Mouse (Mus musculus) neural tube, embryonic 13.5 days (tissue): ENCODE measurements around the gene Dusp5. TPM values are rescaled to one million over a fixed set of nuclear protein-coding genes. Genes with fewer than 3 reads are reported as not detected.
"Not testable (repeated sequence)": the region's sequence is repeated elsewhere in the genome, so short reads cannot be mapped to it uniquely, and the experiment has no call there.

Experiments
- ATAC-seq: fragments of 200-750 bp; cut with Nextera tagmentation; 2 replicates; pipeline ENCODE4 v1.8.0; 2017; ENCODE audit warnings: low read depth, mild to moderate bottlenecking, moderate TSS enrichment, moderate library complexity
- H3K27ac ChIP-seq: fragments of 300-500 bp; sonication (generic); replicated peaks from 2 replicates; pipeline ENCODE4 v1.5.1; 2015; ENCODE audit warnings: moderate library complexity, mild to moderate bottlenecking, inconsistent platforms
- H3K27me3 ChIP-seq: fragments of 300-500 bp; sonication (generic); 2 replicates; pipeline ENCODE4 v1.6.1; 2015; ENCODE audit warnings: mild to moderate bottlenecking, inconsistent platforms
- H3K36me3 ChIP-seq: fragments of 300-500 bp; sonication (generic); 2 replicates; pipeline ENCODE4 v1.6.1; 2015; ENCODE audit warnings: mild to moderate bottlenecking, inconsistent platforms
- H3K4me1 ChIP-seq: fragments of 300-500 bp; sonication (generic); replicated peaks from 2 replicates; pipeline ENCODE4 v1.6.1; 2015; ENCODE audit warnings: inconsistent platforms
- H3K4me2 ChIP-seq: fragments of 300-500 bp; sonication (generic); 2 replicates; pipeline ENCODE4 v1.6.1; 2015; ENCODE audit warnings: inconsistent platforms, mild to moderate bottlenecking, moderate library complexity
- H3K4me3 ChIP-seq: fragments of 300-500 bp; sonication (generic); 2 replicates; pipeline ENCODE4 v1.5.1; 2015; ENCODE audit warnings: mild to moderate bottlenecking, inconsistent platforms
- H3K9ac ChIP-seq: fragments of 300-500 bp; sonication (generic); 2 replicates; pipeline ENCODE4 v1.6.1; 2015; ENCODE audit warnings: moderate library complexity, mild to moderate bottlenecking, inconsistent platforms
- H3K9me3 ChIP-seq: fragments of 300-500 bp; sonication (generic); 2 replicates; pipeline ENCODE4 v1.6.1; 2016; ENCODE audit warnings: inconsistent platforms
- WGBS: fragments of 180-500 bp; shearing (Covaris S2); methylation state at CpG from one replicate; pipeline ENCODE4 v1.1.7; 2015; 5-methylcytosine and 5-hydroxymethylcytosine counted together
- polyA plus RNA-seq: library from polyadenylated mRNA; unstranded; fragments of >200 nt; fragmentation: Nextera tagmentation; extraction: Ambion mirVana; gene quantifications from 2 replicates; pipeline ENCODE4 v1.2.1, GENCODE M21; 2015

The Dusp5 gene
- polyA plus RNA-seq, 1 experiment from 2014 or later = 2.7 TPM

DNA sequence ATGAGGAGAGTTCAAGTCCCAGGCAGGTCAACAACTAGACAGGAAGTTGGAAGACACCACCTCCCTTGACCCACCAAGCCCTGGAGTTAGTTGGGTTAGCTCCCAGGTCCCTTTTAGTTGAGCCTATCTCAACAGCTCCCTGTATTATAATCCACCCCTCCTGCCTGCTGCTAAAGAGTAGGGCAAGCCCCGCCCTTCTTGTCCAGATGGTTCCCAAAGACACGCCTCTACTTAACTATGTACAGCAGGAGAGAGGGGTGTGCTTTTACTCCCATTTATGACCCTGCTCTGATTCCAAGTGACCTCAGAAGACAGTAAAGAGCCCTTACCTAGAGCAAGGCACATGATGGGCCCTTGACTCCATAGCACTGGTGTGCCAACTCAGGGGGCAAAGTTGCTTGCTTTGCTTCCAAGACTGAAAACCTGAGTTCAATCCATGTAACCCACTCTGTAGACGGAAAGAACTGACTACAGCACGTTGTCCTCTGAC lies 29.4 kb upstream of the Dusp5 start:
- no peak overlapping the region for H3K9ac ChIP-seq
- H3K27ac ChIP-seq = no peak overlapping the region
- no peaks in the 10 kb centered on the region for H3K36me3 ChIP-seq
- no peaks in the 10 kb centered on the region for H3K9me3 ChIP-seq
- no peak overlapping the region for H3K4me3 ChIP-seq
- H3K4me1 ChIP-seq = peaks cover 7% of the 10 kb centered on the region
- no peak overlapping the region for H3K4me2 ChIP-seq
- 85% methylated on average over 4 of the region's 4 CpGs for WGBS
- no peak for ATAC-seq
- no peaks in the 10 kb centered on the region for H3K27me3 ChIP-seq

DNA sequence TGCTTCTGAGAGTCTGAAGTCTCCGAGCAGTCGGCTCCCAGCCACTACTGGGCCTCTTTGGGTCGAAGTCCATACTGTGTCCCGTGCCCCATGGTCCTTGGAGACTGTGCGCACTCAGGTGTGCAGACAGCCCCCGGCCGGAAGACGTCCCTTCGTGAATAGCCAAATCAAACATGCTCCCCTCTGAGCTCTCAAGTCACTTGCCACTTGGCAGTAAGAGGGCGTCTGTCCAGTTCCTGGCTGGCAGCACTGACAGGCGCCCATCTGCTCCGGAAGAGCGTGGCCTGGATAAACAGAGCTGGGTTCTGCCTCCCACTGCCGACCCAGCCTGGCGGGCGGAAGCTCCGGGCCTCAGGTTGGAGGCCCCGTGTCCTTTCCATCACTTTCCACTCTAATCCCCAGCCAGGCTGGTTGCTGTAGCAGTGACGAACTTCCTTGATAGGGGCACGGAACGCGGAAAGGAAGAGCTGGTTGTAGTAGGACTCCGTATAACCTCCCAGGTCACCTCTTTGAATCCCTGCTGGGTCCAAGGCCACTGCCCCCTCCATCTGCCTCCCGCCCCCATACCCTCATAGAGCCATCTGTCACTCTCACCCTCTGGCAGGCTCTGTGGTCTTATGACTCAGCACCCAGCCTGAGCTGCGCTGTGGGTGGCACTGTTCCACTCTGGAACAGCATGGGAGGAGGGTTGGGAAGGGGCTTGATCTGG lies 28.5 kb upstream of the Dusp5 start:
- Histone ChIP-seq H3K4me3 (no peak overlapping the region), H3K9ac (no peak overlapping the region), H3K27me3 (no peaks in the 10 kb centered on the region), H3K4me2 (no peak overlapping the region), H3K36me3 (no peaks in the 10 kb centered on the region), H3K4me1 (peaks cover 7% of the 10 kb centered on the region), H3K9me3 (no peaks in the 10 kb centered on the region), H3K27ac (no peak overlapping the region)
- WGBS = 73% methylated on average over 25 of the region's 25 CpGs
- no peak for ATAC-seq

DNA sequence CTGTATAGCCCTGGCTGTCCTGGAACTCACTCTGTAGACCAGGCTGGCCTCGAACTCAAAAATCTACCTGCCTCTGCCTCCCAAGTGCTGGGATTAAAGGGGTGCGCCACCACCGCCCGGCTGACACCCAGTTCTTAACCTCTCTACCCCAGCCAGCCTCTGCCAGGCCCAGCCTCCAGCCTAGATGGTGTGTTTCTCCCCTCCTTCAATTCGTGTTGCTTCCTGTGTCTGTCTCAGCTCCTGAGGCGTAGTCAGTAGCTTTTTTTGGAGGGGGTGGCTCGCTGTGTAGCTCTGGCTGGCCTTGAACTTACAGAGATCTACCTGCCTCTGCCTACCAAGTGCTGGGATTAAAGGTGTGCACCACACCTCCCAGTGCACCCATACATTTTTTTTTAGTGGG lies 27.7 kb upstream of the Dusp5 start:
- not testable (repeated sequence) for H3K4me2 ChIP-seq, H3K9ac ChIP-seq, ATAC-seq, H3K4me1 ChIP-seq, H3K27ac ChIP-seq, H3K4me3 ChIP-seq, H3K27me3 ChIP-seq, H3K9me3 ChIP-seq, H3K36me3 ChIP-seq
- WGBS = 89% methylated on average over 7 of the region's 7 CpGs

DNA sequence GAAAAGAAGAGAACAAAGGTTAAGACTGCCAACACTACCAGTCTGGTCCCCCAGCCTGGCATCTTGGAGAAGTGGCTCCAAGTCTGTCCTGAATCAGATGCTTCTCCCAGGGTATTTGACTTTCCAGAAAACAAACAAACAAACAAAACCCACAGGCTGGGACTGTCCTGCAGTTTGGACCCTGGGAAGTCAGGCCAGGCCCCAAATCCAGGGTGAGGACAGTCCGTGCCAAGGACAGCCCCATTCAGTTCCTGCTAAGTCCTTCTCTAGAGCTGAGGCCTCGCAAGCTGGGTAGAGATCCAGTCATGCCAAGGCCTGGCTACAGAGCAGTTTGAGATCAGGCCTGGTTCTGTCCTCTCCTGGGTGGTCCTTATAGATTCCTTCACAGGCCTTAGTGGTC lies 27.1 kb upstream of the Dusp5 start:
- WGBS = 94% methylated on average over 2 of the region's 2 CpGs
- Histone ChIP-seq H3K27ac (no peak overlapping the region), H3K27me3 (no peaks in the 10 kb centered on the region), H3K9me3 (no peaks in the 10 kb centered on the region), H3K9ac (no peak overlapping the region), H3K4me2 (no peak overlapping the region), H3K36me3 (no peaks in the 10 kb centered on the region), H3K4me1 (peaks cover 7% of the 10 kb centered on the region), H3K4me3 (no peak overlapping the region)
- no peak for ATAC-seq

DNA sequence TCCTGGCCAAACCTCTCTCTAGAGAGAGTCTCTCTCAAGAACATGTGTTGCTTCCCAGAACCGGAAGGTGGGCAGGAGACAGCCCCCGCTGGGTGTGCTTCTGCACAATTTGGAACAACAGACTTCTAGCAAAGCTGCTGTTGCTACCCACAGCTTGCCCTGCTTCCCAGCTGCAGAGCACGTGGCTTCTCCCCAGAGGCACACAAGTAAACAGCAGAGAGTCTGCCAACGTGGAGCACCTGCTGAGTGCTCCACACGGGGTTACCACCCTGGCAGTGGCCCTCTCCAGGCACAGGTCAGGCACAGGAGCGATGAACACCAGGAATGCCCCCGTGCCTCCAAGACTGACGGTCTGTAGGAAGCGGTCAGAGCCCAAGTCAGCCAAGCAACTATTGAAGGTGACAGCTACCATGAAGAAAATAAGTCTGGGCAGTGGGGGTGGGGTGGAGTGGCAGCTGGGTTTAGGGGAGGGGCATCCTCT lies 26.0 kb upstream of the Dusp5 start:
- Histone ChIP-seq H3K4me2 (no peak overlapping the region), H3K36me3 (no peaks in the 10 kb centered on the region), H3K4me3 (no peak overlapping the region), H3K27me3 (no peaks in the 10 kb centered on the region), H3K27ac (no peak overlapping the region), H3K9me3 (no peaks in the 10 kb centered on the region), H3K4me1 (peaks cover 7% of the 10 kb centered on the region), H3K9ac (no peak overlapping the region)
- ATAC-seq = no peak
- 61% methylated on average over 9 of the region's 9 CpGs for WGBS

DNA sequence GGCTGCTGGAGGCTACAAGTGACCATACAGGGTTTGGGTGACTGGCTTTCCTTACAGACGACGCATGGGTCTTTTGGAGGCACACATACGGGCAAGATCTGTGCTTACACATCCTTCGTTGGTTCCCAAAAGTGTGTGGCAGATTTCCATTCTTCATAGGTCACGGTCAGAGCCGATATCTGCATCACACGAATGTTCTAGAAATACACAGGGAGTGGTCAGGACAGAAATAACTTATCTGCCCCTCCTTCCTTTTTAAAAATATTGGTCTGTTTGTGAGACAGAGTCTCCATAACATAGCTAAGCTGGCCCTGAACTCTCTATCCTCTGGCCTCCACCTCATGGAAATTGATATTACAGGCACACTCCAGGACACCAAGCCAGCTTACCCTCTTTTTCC lies 24.7 kb upstream of the Dusp5 start:
- H3K4me2 ChIP-seq = no peak overlapping the region
- H3K9ac ChIP-seq = no peak overlapping the region
- no peak for ATAC-seq
- no peaks in the 10 kb centered on the region for H3K27me3 ChIP-seq
- H3K4me1 ChIP-seq = peaks cover 7% of the 10 kb centered on the region
- 90% methylated on average over 7 of the region's 7 CpGs for WGBS
- no peak overlapping the region for H3K4me3 ChIP-seq
- H3K27ac ChIP-seq = no peak overlapping the region
- no peaks in the 10 kb centered on the region for H3K36me3 ChIP-seq
- H3K9me3 ChIP-seq = no peaks in the 10 kb centered on the region

DNA sequence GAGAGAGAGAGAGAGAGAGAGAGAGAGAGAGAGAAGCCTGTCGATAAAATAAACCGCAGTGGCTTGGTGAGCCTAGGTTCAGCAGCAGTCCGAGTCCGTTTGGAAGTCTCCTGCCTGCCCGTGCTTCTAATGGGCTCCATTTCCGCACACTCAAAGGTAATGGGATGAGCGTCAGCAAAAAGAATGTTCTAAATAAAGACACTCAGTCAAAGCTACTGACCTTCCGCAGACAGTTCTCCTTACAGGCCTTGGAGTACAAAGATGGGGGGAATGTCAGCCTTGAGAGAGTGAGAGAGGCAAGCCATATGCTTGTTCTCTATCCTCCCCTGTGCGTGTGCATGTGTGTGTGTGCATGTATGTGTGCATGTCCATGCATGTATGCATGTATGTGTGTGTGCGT lies 23.2 kb upstream of the Dusp5 start:
- H3K4me1 ChIP-seq = peaks cover 7% of the 10 kb centered on the region
- no peak for ATAC-seq
- 81% methylated on average over 10 of the region's 10 CpGs for WGBS

DNA sequence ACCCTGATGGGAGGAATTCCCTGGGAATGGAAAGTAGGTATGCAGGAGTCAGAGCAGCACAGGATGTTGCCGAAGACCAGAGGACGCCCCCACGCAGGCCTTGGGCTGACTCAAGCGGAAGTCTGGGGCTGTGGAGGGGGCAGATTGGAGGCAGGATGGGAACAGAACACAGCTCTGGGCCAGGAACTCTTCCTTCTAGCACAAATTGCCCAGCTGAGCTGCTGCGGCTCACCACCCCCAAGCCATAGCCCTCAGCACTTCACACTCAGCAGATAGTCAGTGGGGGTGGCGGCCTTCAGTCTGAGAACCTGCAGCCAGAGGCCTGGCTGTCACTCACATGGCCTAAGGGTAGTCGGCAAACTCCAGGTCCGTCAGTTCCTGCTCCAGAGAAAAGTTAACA lies 21.4 kb upstream of the Dusp5 start:
- H3K9me3 ChIP-seq = no peaks in the 10 kb centered on the region
- ATAC-seq = no peak
- H3K4me3 ChIP-seq = no peak overlapping the region
- peaks cover 15% of the 10 kb centered on the region for H3K4me1 ChIP-seq
- H3K36me3 ChIP-seq = no peaks in the 10 kb centered on the region
- no peak overlapping the region for H3K4me2 ChIP-seq
- H3K27me3 ChIP-seq = 0 out of 2 replicates have a peak, but pooled peaks cover 4% of the 10 kb centered on the region
- WGBS = 62% methylated on average over 8 of the region's 8 CpGs
- no peak overlapping the region for H3K9ac ChIP-seq
- no peak overlapping the region for H3K27ac ChIP-seq

More for the DNA sequence above, 23.2 kb upstream of the Dusp5 start:
- Histone ChIP-seq H3K4me2 (no peak overlapping the region), H3K27me3 (no peaks in the 10 kb centered on the region), H3K27ac (no peak overlapping the region), H3K36me3 (no peaks in the 10 kb centered on the region), H3K4me3 (no peak overlapping the region), H3K9ac (no peak overlapping the region), H3K9me3 (no peaks in the 10 kb centered on the region)

DNA sequence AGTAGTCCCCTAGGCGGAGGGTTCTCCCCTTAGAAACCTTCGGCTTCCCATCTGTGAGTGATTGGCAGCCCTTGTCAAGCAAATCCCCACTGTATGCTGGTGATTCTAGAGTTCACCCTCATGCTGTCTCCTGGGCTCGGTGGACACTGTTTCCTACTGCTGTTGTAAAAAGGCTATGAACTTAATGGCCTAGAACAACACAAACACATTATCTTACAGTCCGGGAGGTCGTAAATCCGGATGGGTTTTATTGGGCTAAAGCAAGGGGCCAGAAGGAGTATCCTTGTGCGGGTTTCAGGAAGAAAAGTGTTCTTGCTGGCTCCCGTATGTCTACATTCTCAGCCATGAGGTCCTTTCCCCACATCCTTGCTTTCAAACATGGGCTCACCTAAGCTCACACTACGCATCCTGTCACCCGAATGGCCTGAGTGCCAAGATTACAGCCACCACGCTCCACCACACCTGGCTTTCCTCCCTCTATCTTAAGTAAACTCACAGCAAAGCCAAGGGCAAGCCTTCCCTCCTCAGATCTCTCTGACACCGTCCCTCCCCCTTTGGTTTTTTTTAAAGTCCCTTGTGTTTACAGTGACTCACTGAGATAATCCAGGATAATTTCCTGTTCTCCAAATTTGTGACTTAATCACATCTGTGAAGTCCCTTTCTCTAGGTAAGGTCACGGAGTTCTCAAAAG lies 17.5 kb upstream of the Dusp5 start:
- no peak overlapping the region for H3K9ac ChIP-seq
- 0 out of 2 replicates have a peak, but pooled peaks cover 4% of the 10 kb centered on the region for H3K27me3 ChIP-seq
- no peak for ATAC-seq
- H3K9me3 ChIP-seq = no peaks in the 10 kb centered on the region
- 0 out of 2 replicates have a peak, but pooled peaks cover 8% of the 10 kb centered on the region for H3K4me1 ChIP-seq
- H3K4me3 ChIP-seq = no peak overlapping the region
- H3K36me3 ChIP-seq = no peaks in the 10 kb centered on the region
- no peak overlapping the region for H3K4me2 ChIP-seq
- H3K27ac ChIP-seq = no peak overlapping the region
- WGBS = 31% methylated on average over 13 of the region's 13 CpGs

DNA sequence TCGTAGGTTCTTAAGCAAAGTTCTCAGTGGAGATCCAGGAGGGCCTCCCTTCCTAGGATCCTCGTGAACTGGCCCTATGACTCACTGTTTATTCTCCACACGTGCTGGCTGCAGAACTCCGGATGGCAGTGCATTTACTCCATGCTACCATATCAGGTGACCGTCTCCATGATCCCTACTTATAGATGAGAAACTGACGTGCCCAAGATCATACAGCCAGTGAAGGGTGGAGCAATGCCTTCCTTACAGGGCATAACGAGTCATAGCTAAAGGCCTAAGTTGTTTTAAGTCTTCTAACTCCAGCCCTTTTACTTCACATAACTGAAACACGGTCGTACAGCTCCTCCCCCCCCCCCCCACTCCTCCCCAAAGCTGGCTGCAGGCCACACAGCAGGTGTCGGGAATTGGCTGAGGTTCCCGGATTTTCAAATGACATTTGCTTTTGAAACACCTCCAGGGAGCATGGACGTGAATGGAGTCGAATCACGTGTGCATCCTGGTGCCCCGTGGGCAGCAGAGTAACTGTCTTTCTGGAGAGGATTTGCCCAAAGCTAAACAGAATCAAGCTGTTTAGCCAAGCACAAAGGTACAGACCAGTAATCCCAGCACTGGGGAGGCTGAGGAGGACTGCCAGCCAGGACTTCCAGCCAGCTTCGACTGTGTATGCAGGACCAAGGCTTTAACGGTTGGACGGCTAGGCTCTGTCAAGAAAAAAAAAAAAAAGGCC lies 11.4 kb upstream of the Dusp5 start:
- peaks cover 10% of the 10 kb centered on the region; the same call in 1 of the 2 replicates for H3K4me1 ChIP-seq
- ATAC-seq = peak; percentile 69
- no peaks in the 10 kb centered on the region for H3K27me3 ChIP-seq
- no peaks in the 10 kb centered on the region for H3K36me3 ChIP-seq
- H3K4me2 ChIP-seq = no peak overlapping the region
- H3K27ac ChIP-seq = peak overlapping the region; percentile 11; the same call in 1 of the 2 replicates
- H3K4me3 ChIP-seq = no peak overlapping the region
- no peaks in the 10 kb centered on the region for H3K9me3 ChIP-seq
- no peak overlapping the region for H3K9ac ChIP-seq
- 39% methylated on average over 18 of the region's 18 CpGs for WGBS

DNA sequence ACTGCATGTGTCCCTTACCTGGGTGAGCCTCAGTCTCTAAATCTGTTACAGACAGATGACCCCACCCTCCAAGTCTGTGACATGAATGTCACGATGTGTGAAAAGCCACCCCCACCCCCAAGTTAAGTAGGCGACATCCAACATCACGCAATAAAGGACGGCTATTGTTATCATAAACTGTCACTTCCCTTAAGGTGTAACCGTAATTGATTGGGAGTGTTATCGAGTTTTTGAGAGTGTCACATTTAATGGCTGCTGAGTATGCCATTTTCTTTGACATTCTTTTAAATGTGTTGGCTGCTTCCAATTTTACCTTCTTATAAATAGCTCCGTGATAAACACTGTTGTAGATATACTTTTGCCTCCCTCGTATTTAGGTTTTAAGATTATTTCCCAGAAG lies 9.4 kb upstream of the Dusp5 start:
- H3K36me3 ChIP-seq = no peaks in the 10 kb centered on the region
- no peak overlapping the region for H3K27ac ChIP-seq
- H3K4me2 ChIP-seq = no peak overlapping the region
- H3K4me1 ChIP-seq = peaks cover 10% of the 10 kb centered on the region; the same call in 1 of the 2 replicates
- no peak overlapping the region for H3K9ac ChIP-seq
- no peak for ATAC-seq
- H3K4me3 ChIP-seq = no peak overlapping the region
- H3K27me3 ChIP-seq = no peaks in the 10 kb centered on the region
- H3K9me3 ChIP-seq = no peaks in the 10 kb centered on the region
- WGBS = 88% methylated on average over 8 of the region's 8 CpGs

DNA sequence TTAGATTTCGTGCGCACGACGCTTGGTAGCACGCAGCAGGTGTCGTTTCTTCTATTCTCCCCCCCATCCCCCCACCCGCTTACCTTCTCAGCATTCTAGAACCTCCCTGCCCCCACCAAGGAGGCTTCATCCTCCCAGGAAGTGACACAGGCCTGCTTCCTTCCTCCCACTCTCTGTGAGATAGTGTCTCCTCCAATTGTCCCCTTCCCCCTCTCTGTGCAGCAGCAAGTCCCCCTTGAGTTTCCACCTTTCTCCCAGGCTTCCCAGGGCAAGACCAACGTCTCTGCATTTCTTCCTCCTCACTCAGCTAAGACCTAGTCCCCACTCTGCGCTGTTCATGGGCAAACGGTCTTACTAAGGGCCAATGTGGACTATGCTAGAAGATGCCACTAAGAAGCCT lies 8.9 kb upstream of the Dusp5 start:
- Histone ChIP-seq H3K9ac (no peak overlapping the region), H3K27ac (no peak overlapping the region), H3K36me3 (no peaks in the 10 kb centered on the region), H3K27me3 (no peaks in the 10 kb centered on the region), H3K4me2 (no peak overlapping the region), H3K9me3 (no peaks in the 10 kb centered on the region), H3K4me3 (no peak overlapping the region), H3K4me1 (peaks cover 10% of the 10 kb centered on the region; the same call in 1 of the 2 replicates)
- WGBS = 88% methylated on average over 10 of the region's 10 CpGs
- ATAC-seq = no peak
